Mouse (Mus musculus): ENCODE results near the gene Wasf3. TPM values are rescaled to one million over a fixed set of nuclear protein-coding genes. Genes with fewer than 3 reads are reported as not detected.
"Not testable (repeated sequence)": the region's sequence is repeated elsewhere in the genome, so short reads cannot be mapped to it uniquely, and the experiment has no call there.

Gene Wasf3
- polyA plus RNA-seq, 1 experiment from 2014 or later = 1.0 TPM

DNA sequence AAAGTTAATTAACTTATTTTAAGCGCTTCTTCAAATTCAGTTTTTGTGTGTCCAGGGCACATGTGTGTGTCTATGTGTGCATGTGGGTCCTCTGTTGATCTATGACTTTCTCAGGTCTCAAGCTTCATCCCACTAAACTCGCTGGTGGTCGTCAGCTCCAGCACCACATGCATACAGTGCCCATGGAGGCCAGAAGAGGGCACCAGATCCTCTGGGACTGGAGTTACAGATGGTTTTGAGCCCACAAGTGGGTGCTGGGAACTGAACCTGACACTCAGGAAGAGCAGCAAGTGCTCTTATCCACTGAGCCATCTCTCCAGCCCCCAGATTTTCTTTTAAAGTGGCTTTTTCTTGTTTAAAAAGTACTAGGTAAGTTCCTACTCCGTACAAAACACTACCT is 2.1 kb downstream of the Wasf3 start:
- no peaks in the 10 kb centered on the region for H3K36me3 ChIP-seq (ENCODE audit: control insufficient read depth, insufficient read depth, low read length)
- H3K4me3 ChIP-seq (ENCODE audit: low read length) = no peak overlapping the region
- H3K27me3 ChIP-seq (ENCODE audit: control insufficient read depth, insufficient read depth, low read depth, low read length) = peaks cover 10% of the 10 kb centered on the region
- 89% methylated on average over 4 of the region's 4 CpGs for WGBS
- H3K4me1 ChIP-seq (replicated peaks; ENCODE audit: control insufficient read depth, insufficient read depth, low read length) = no peaks in the 10 kb centered on the region; the same call in 1 of the 2 replicates
- H3K4me2 ChIP-seq (ENCODE audit: low read depth, low read length) = no peak overlapping the region
- ATAC-seq (ENCODE audit: low read depth) = no peak
- no peak overlapping the region for H3K27ac ChIP-seq (ENCODE audit: low read length)
- no peak overlapping the region for H3K9ac ChIP-seq (ENCODE audit: low read length)
- H3K9me3 ChIP-seq (ENCODE audit: control insufficient read depth, low read length) = peaks cover 4% of the 10 kb centered on the region; the same call in 1 of the 2 replicates

DNA sequence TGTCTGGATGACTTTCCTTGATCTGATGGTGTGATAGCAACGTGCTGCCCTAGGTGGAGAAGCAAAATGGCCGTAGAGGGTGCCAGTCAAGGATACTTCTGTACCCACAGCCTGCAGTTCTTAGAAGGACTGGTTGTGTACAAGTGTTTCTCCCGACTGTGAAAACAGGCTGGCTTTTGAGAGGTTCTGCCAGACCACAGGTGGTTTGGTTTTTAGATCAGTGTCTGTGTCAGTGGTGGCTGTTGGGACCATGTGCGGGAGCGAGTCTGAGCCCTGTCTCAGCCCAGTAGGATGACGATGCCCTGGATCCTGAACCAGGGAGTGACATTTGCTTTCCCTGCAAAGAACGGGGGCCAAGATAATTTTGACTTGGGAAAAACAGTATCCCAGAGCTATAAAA is 9.8 kb downstream of the Wasf3 start:
- Histone ChIP-seq H3K4me2 (ENCODE audit: low read depth, low read length) (no peak overlapping the region), H3K27ac (ENCODE audit: low read length) (no peak overlapping the region), H3K9me3 (ENCODE audit: control insufficient read depth, low read length) (no peaks in the 10 kb centered on the region; the same call in 1 of the 2 replicates), H3K4me1 (replicated peaks; ENCODE audit: control insufficient read depth, insufficient read depth, low read length) (no peaks in the 10 kb centered on the region; the same call in 1 of the 2 replicates), H3K9ac (ENCODE audit: low read length) (no peak overlapping the region), H3K4me3 (ENCODE audit: low read length) (no peak overlapping the region), H3K36me3 (ENCODE audit: control insufficient read depth, insufficient read depth, low read length) (no peaks in the 10 kb centered on the region), H3K27me3 (ENCODE audit: control insufficient read depth, insufficient read depth, low read depth, low read length) (no peaks in the 10 kb centered on the region)
- ATAC-seq (ENCODE audit: low read depth) = no peak
- WGBS = 85% methylated on average over 7 of the region's 7 CpGs

GRCm38 (mm10) chr5:146397253-146397652 is 12.5 kb downstream of the Wasf3 start:
- Histone ChIP-seq H3K4me1 (replicated peaks; ENCODE audit: control insufficient read depth, insufficient read depth, low read length) (no peaks in the 10 kb centered on the region; the same call in 1 of the 2 replicates), H3K9ac (ENCODE audit: low read length) (no peak overlapping the region), H3K4me2 (ENCODE audit: low read depth, low read length) (no peak overlapping the region), H3K36me3 (ENCODE audit: control insufficient read depth, insufficient read depth, low read length) (no peaks in the 10 kb centered on the region), H3K4me3 (ENCODE audit: low read length) (no peak overlapping the region), H3K27me3 (ENCODE audit: control insufficient read depth, insufficient read depth, low read depth, low read length) (no peaks in the 10 kb centered on the region), H3K9me3 (ENCODE audit: control insufficient read depth, low read length) (no peaks in the 10 kb centered on the region; the same call in 1 of the 2 replicates), H3K27ac (ENCODE audit: low read length) (no peak overlapping the region)
- 56% methylated on average over 5 of the region's 5 CpGs for WGBS
- ATAC-seq (ENCODE audit: low read depth) = no peak

GRCm38 (mm10) chr5:146398386-146399115 is 13.8 kb downstream of the Wasf3 start:
- 81% methylated on average over 7 of the region's 7 CpGs for WGBS
- H3K36me3 ChIP-seq (ENCODE audit: control insufficient read depth, insufficient read depth, low read length) = no peaks in the 10 kb centered on the region

GRCm38 (mm10) chr5:146401012-146401411 is 16.2 kb downstream of the Wasf3 start:
- not testable (repeated sequence) for H3K4me2 ChIP-seq (ENCODE audit: low read depth, low read length); H3K4me3 ChIP-seq (ENCODE audit: low read length); H3K4me1 ChIP-seq (replicated peaks; ENCODE audit: control insufficient read depth, insufficient read depth, low read length); H3K27ac ChIP-seq (ENCODE audit: low read length); H3K27me3 ChIP-seq (ENCODE audit: control insufficient read depth, insufficient read depth, low read depth, low read length); H3K36me3 ChIP-seq (ENCODE audit: control insufficient read depth, insufficient read depth, low read length); H3K9ac ChIP-seq (ENCODE audit: low read length); H3K9me3 ChIP-seq (ENCODE audit: control insufficient read depth, low read length)
- WGBS = 60% methylated on average over 6 of the region's 6 CpGs
- peak; percentile 38; the same call in 1 of the 2 replicates for ATAC-seq (ENCODE audit: low read depth)

More at GRCm38 (mm10) chr5:146398386-146399115, 13.8 kb downstream of the Wasf3 start:
- H3K27ac ChIP-seq (ENCODE audit: low read length) = no peak overlapping the region
- no peak overlapping the region for H3K4me3 ChIP-seq (ENCODE audit: low read length)
- H3K27me3 ChIP-seq (ENCODE audit: control insufficient read depth, insufficient read depth, low read depth, low read length) = no peaks in the 10 kb centered on the region
- no peak for ATAC-seq (ENCODE audit: low read depth)
- H3K4me2 ChIP-seq (ENCODE audit: low read depth, low read length) = no peak overlapping the region
- H3K9ac ChIP-seq (ENCODE audit: low read length) = no peak overlapping the region
- H3K4me1 ChIP-seq (replicated peaks; ENCODE audit: control insufficient read depth, insufficient read depth, low read length) = no peaks in the 10 kb centered on the region; the same call in 1 of the 2 replicates
- no peaks in the 10 kb centered on the region; the same call in 1 of the 2 replicates for H3K9me3 ChIP-seq (ENCODE audit: control insufficient read depth, low read length)

- no peak overlapping the region for H3K27ac ChIP-seq (ENCODE audit: low read length)
- H3K9me3 ChIP-seq (ENCODE audit: control insufficient read depth, low read length) = no peaks in the 10 kb centered on the region
- no peak overlapping the region for H3K4me2 ChIP-seq (ENCODE audit: low read depth, low read length)
- no peak for ATAC-seq (ENCODE audit: low read depth)
- H3K27me3 ChIP-seq (ENCODE audit: control insufficient read depth, insufficient read depth, low read depth, low read length) = no peaks in the 10 kb centered on the region
- H3K4me3 ChIP-seq (ENCODE audit: low read length) = no peak overlapping the region
- 80% methylated on average over 11 of the region's 11 CpGs for WGBS
- no peaks in the 10 kb centered on the region for H3K36me3 ChIP-seq (ENCODE audit: control insufficient read depth, insufficient read depth, low read length)
- H3K4me1 ChIP-seq (replicated peaks; ENCODE audit: control insufficient read depth, insufficient read depth, low read length) = no peaks in the 10 kb centered on the region; the same call in 1 of the 2 replicates
- no peak overlapping the region for H3K9ac ChIP-seq (ENCODE audit: low read length)
Measured at GRCm38 (mm10) chr5:146402311-146402710, 17.5 kb downstream of the Wasf3 start.

GRCm38 (mm10) chr5:146403923-146404322 is 19.1 kb downstream of the Wasf3 start:
- Histone ChIP-seq H3K9me3 (ENCODE audit: control insufficient read depth, low read length) (no peaks in the 10 kb centered on the region), H3K27me3 (ENCODE audit: control insufficient read depth, insufficient read depth, low read depth, low read length) (no peaks in the 10 kb centered on the region), H3K4me2 (ENCODE audit: low read depth, low read length) (no peak overlapping the region), H3K4me1 (replicated peaks; ENCODE audit: control insufficient read depth, insufficient read depth, low read length) (no peaks in the 10 kb centered on the region), H3K36me3 (ENCODE audit: control insufficient read depth, insufficient read depth, low read length) (no peaks in the 10 kb centered on the region), H3K4me3 (ENCODE audit: low read length) (no peak overlapping the region), H3K27ac (ENCODE audit: low read length) (no peak overlapping the region), H3K9ac (ENCODE audit: low read length) (no peak overlapping the region)
- 35% methylated on average over 2 of the region's 2 CpGs for WGBS
- ATAC-seq (ENCODE audit: low read depth) = no peak

DNA sequence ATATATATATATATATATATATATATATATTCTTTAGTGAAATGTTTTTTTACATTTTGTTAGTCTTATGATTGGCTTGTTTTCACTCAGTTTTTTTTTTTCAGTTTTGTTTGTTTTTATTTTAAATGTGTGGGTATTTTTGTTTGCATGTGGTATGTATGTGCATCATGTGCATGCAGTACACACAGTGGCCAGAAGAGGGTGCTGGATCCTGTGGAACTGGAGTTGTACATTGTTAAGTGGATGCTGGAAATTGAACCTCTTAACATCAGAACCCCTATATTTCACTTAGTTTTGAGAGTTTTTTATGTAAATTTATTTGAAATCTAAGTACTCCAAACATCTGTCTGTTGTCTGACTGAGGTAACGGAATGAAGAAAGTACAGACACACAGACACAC is 21.3 kb downstream of the Wasf3 start:
- no peaks in the 10 kb centered on the region for H3K4me1 ChIP-seq (replicated peaks; ENCODE audit: control insufficient read depth, insufficient read depth, low read length)
- 100% methylated on average over 1 of the region's 1 CpGs for WGBS
- no peak overlapping the region for H3K4me2 ChIP-seq (ENCODE audit: low read depth, low read length)
- H3K36me3 ChIP-seq (ENCODE audit: control insufficient read depth, insufficient read depth, low read length) = no peaks in the 10 kb centered on the region
- H3K27me3 ChIP-seq (ENCODE audit: control insufficient read depth, insufficient read depth, low read depth, low read length) = no peaks in the 10 kb centered on the region
- no peak overlapping the region for H3K4me3 ChIP-seq (ENCODE audit: low read length)
- no peak overlapping the region for H3K27ac ChIP-seq (ENCODE audit: low read length)
- H3K9ac ChIP-seq (ENCODE audit: low read length) = no peak overlapping the region
- no peaks in the 10 kb centered on the region for H3K9me3 ChIP-seq (ENCODE audit: control insufficient read depth, low read length)
- no peak for ATAC-seq (ENCODE audit: low read depth)

GRCm38 (mm10) chr5:146407791-146408190 is 23.0 kb downstream of the Wasf3 start:
- ATAC-seq (ENCODE audit: low read depth) = no peak
- no peaks in the 10 kb centered on the region for H3K4me1 ChIP-seq (replicated peaks; ENCODE audit: control insufficient read depth, insufficient read depth, low read length)

More at GRCm38 (mm10) chr5:146407791-146408190, 23.0 kb downstream of the Wasf3 start:
- H3K9me3 ChIP-seq (ENCODE audit: control insufficient read depth, low read length) = no peaks in the 10 kb centered on the region
- H3K4me2 ChIP-seq (ENCODE audit: low read depth, low read length) = no peak overlapping the region
- H3K27me3 ChIP-seq (ENCODE audit: control insufficient read depth, insufficient read depth, low read depth, low read length) = no peaks in the 10 kb centered on the region
- H3K4me3 ChIP-seq (ENCODE audit: low read length) = no peak overlapping the region
- no peaks in the 10 kb centered on the region for H3K36me3 ChIP-seq (ENCODE audit: control insufficient read depth, insufficient read depth, low read length)
- WGBS = 38% methylated on average over 3 of the region's 3 CpGs
- no peak overlapping the region for H3K9ac ChIP-seq (ENCODE audit: low read length)
- H3K27ac ChIP-seq (ENCODE audit: low read length) = no peak overlapping the region
